Mouse (Mus musculus): ENCODE measurements at regions not wholly inside any gene's neighbourhood (a gene's known extent, or its start where the extent isn't known, plus 50 kb on each side); places are given as distances from the start of the nearest gene placed in this dataset.

- Histone ChIP-seq H3K4me2 (ENCODE audit: low read depth) (no peak overlapping the region), H3K27me3 (ENCODE audit: control insufficient read depth, insufficient read depth, low read length) (no peaks in the 10 kb centered on the region), H3K9me3 (ENCODE audit: control insufficient read depth, low read length) (no peaks in the 10 kb centered on the region), H3K36me3 (replicated peaks; ENCODE audit: control insufficient read depth, insufficient read depth, low read depth) (no peaks in the 10 kb centered on the region), H3K27ac (no peak overlapping the region), H3K4me1 (replicated peaks; ENCODE audit: control insufficient read depth in 2 of 2, insufficient read depth in 2 of 2, low read length in 1 of 2) (peaks cover 0 to 10% of the 10 kb centered on the region in 2 experiments; a peak in 2 of 4 replicates), H3K9ac (replicated peaks) (no peak overlapping the region), H3K4me3 (ENCODE audit: insufficient read depth in 1 of 2, low read depth in 2 of 2, low read length in 2 of 2) (no peak overlapping the region)
- 33% methylated on average over 5 of the region's 5 CpGs for WGBS (ENCODE audit: insufficient replicate concordance)
- no peak for DNase-seq (ENCODE audit: low read depth in 3 of 3, low spot score in 3 of 3)
- ATAC-seq (ENCODE audit: insufficient read depth) = no peak
- TF ChIP-seq EP300 (IDR thresholded peaks at IDR 0.05; ENCODE audit: low read depth) (no peak), CTCF (IDR thresholded peaks at IDR 0.05; ENCODE audit: low read depth) (no peak)
These were observed 73.5 kb downstream of the Skor1 start for GRCm38 (mm10) chr9:63075252-63075651.

- no peak overlapping the region for H3K9ac ChIP-seq (replicated peaks)
- 48% methylated on average over 7 of the region's 7 CpGs for WGBS (ENCODE audit: insufficient replicate concordance)
- no peak overlapping the region for H3K4me2 ChIP-seq (ENCODE audit: low read depth)
- no peak for DNase-seq (ENCODE audit: low read depth in 3 of 3, low spot score in 3 of 3)
- TF ChIP-seq EP300 (IDR thresholded peaks at IDR 0.05; ENCODE audit: low read depth) (no peak), CTCF (IDR thresholded peaks at IDR 0.05; ENCODE audit: low read depth) (no peak)
- no peak overlapping the region for H3K27ac ChIP-seq
- ATAC-seq (ENCODE audit: insufficient read depth) = 0 out of 2 replicates have a peak, but pooled peaks have one; percentile 6
- H3K27me3 ChIP-seq (ENCODE audit: control insufficient read depth, insufficient read depth, low read length) = no peaks in the 10 kb centered on the region
- no peaks in the 10 kb centered on the region for H3K9me3 ChIP-seq (ENCODE audit: control insufficient read depth, low read length)
- H3K4me1 ChIP-seq (replicated peaks; ENCODE audit: control insufficient read depth in 2 of 2, insufficient read depth in 2 of 2, low read length in 1 of 2) = peaks cover 0 to 10% of the 10 kb centered on the region in 2 experiments; a peak in 2 of 4 replicates
- H3K36me3 ChIP-seq (replicated peaks; ENCODE audit: control insufficient read depth, insufficient read depth, low read depth) = no peaks in the 10 kb centered on the region
- no peak overlapping the region for H3K4me3 ChIP-seq (ENCODE audit: insufficient read depth in 1 of 2, low read depth in 2 of 2, low read length in 2 of 2)
These were observed 74.0 kb downstream of the Skor1 start for GRCm38 (mm10) chr9:63074803-63075202.

GRCm38 (mm10) chr9:63074023-63074750 lies 74.6 kb downstream of the Skor1 start:
- no peak for DNase-seq (ENCODE audit: low read depth in 3 of 3, low spot score in 3 of 3)
- Histone ChIP-seq H3K4me2 (ENCODE audit: low read depth) (no peak overlapping the region), H3K4me1 (replicated peaks; ENCODE audit: control insufficient read depth in 2 of 2, insufficient read depth in 2 of 2, low read length in 1 of 2) (peaks cover 0 to 10% of the 10 kb centered on the region in 2 experiments; a peak in 2 of 4 replicates), H3K36me3 (replicated peaks; ENCODE audit: control insufficient read depth, insufficient read depth, low read depth) (no peaks in the 10 kb centered on the region), H3K27me3 (ENCODE audit: control insufficient read depth, insufficient read depth, low read length) (no peaks in the 10 kb centered on the region), H3K9me3 (ENCODE audit: control insufficient read depth, low read length) (no peaks in the 10 kb centered on the region), H3K4me3 (ENCODE audit: insufficient read depth in 1 of 2, low read depth in 2 of 2, low read length in 2 of 2) (no peak overlapping the region), H3K9ac (replicated peaks) (no peak overlapping the region), H3K27ac (no peak overlapping the region)
- ATAC-seq (ENCODE audit: insufficient read depth) = no peak
- 14% methylated on average over 10 of the region's 10 CpGs for WGBS (ENCODE audit: insufficient replicate concordance)
- TF ChIP-seq EP300 (IDR thresholded peaks at IDR 0.05; ENCODE audit: low read depth) = no peak
- TF ChIP-seq CTCF (IDR thresholded peaks at IDR 0.05; ENCODE audit: low read depth) = no peak

GRCm38 (mm10) chr9:63071032-63071431 lies 77.7 kb downstream of the Skor1 start:
- Histone ChIP-seq H3K9ac (replicated peaks) (no peak overlapping the region), H3K27me3 (ENCODE audit: control insufficient read depth, insufficient read depth, low read length) (no peaks in the 10 kb centered on the region), H3K27ac (no peak overlapping the region), H3K4me1 (replicated peaks; ENCODE audit: control insufficient read depth in 2 of 2, insufficient read depth in 2 of 2, low read length in 1 of 2) (peaks cover 0 to 10% of the 10 kb centered on the region in 2 experiments; a peak in 2 of 4 replicates), H3K9me3 (ENCODE audit: control insufficient read depth, low read length) (no peaks in the 10 kb centered on the region), H3K36me3 (replicated peaks; ENCODE audit: control insufficient read depth, insufficient read depth, low read depth) (no peaks in the 10 kb centered on the region), H3K4me3 (ENCODE audit: insufficient read depth in 1 of 2, low read depth in 2 of 2, low read length in 2 of 2) (no peak overlapping the region), H3K4me2 (ENCODE audit: low read depth) (no peak overlapping the region)
- TF ChIP-seq EP300 (IDR thresholded peaks at IDR 0.05; ENCODE audit: low read depth) (no peak), CTCF (IDR thresholded peaks at IDR 0.05; ENCODE audit: low read depth) (no peak)
- WGBS (ENCODE audit: insufficient replicate concordance) = 47% methylated on average over 6 of the region's 6 CpGs
- no peak for DNase-seq (ENCODE audit: low read depth in 3 of 3, low spot score in 3 of 3)
- ATAC-seq (ENCODE audit: insufficient read depth) = no peak

- H3K9ac ChIP-seq (replicated peaks) = no peak overlapping the region
- no peak for DNase-seq (ENCODE audit: low read depth in 3 of 3, low spot score in 3 of 3)
- ATAC-seq (ENCODE audit: insufficient read depth) = no peak
- no peak for TF ChIP-seq CTCF (IDR thresholded peaks at IDR 0.05; ENCODE audit: low read depth)
- no peak for TF ChIP-seq EP300 (IDR thresholded peaks at IDR 0.05; ENCODE audit: low read depth)
- 74% methylated on average over 6 of the region's 6 CpGs for WGBS (ENCODE audit: insufficient replicate concordance)
- no peak overlapping the region for H3K4me2 ChIP-seq (ENCODE audit: low read depth)
- no peak overlapping the region for H3K4me3 ChIP-seq (ENCODE audit: insufficient read depth in 1 of 2, low read depth in 2 of 2, low read length in 2 of 2)
- no peaks in the 10 kb centered on the region for H3K27me3 ChIP-seq (ENCODE audit: control insufficient read depth, insufficient read depth, low read length)
- no peaks in the 10 kb centered on the region for H3K9me3 ChIP-seq (ENCODE audit: control insufficient read depth, low read length)
- H3K36me3 ChIP-seq (replicated peaks; ENCODE audit: control insufficient read depth, insufficient read depth, low read depth) = no peaks in the 10 kb centered on the region
- peaks cover 0 to 2% of the 10 kb centered on the region in 2 experiments; a peak in 2 of 4 replicates for H3K4me1 ChIP-seq (replicated peaks; ENCODE audit: control insufficient read depth in 2 of 2, insufficient read depth in 2 of 2, low read length in 1 of 2)
- no peak overlapping the region for H3K27ac ChIP-seq
These were observed 78.8 kb downstream of the Skor1 start for GRCm38 (mm10) chr9:63069919-63070318.
